Mouse (Mus musculus): ENCODE measurements around the gene Ip6k1.

Gene Ip6k1

DNA sequence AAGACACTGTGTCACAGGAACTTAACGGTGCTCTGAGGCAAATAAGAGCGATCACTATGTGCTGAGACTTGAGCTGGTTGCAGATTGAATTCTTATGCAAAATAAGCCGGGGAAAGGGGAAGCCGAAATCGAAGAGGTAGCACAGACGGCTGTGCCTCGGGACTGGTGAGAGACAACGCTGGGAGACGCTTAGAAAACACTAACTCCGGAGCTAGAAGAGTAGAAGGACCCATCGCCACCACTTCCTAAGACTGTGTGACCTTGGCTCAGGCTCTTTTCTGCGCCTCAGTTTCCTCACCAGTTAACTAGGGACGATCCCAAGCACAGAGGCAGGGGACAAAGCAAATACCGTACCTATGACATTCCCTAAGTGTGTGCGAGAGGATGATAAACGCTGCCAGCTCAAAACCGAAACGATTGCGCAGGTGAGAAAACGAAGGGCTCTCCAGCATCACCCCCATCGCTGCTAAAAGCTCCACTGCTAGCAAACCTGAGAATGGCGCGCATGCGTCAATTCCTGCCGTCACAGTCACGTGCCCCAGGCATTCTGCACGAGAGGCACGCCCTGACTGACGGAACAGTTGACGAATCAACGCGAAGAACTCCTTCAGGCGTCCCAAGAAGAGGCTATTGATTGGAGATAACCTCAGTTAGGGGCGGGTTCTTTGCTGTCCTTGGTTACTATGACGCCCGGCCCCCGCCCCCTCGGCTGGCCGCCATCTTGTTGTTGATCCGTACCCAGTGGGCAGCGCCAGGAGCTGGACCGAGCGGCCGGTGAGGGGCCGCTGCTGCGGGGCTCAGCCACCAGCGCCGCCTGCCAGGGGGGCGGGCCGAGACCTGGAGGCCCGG, at the start of gene Ip6k1:
Gene Ip6k1 (plus strand): TSS at position 580 of the 849 bp plus-strand sequence.
- in situ Hi-C loops (cut with MboI, MseI): no loop called here

DNA sequence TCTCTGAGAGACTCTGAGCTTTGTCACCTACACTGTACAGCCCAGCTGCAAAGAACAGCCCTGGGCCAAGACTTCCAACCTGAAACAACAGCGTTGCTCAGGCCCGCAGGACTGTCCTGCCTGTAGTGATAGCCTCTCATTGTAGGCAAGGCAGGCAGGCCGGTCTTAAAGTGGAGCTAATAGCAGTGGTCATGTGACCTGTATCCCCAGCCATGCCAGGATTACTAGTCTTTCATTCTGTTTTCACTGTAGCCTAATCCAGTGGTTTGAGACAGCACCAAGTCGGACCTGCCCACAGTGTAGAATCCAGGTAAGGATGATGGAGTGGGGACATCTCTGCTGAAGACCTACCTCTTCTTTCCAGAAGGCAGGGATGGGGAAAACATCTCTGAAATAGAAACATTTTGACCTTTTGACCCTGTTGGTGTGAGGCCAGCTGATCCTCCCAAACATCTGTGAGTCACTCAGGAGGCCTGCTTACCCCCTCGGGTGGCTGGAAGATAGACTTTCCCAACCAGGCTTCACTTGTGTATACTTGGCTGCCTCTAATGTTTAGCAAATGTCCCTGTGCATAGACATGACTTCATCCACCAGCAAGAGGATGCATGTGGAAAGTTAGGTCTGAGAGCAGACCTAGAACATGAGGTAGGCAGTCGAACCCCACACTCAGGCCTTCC, 46.5 kb upstream of the Ip6k1 start:
- in situ Hi-C loops (cut with MboI, MseI): no loop called here

GRCm38 (mm10) chr9:107957141-107957540, 45.2 kb upstream of the Ip6k1 start:
- in situ Hi-C loops (cut with MboI, MseI): no loop called here

DNA sequence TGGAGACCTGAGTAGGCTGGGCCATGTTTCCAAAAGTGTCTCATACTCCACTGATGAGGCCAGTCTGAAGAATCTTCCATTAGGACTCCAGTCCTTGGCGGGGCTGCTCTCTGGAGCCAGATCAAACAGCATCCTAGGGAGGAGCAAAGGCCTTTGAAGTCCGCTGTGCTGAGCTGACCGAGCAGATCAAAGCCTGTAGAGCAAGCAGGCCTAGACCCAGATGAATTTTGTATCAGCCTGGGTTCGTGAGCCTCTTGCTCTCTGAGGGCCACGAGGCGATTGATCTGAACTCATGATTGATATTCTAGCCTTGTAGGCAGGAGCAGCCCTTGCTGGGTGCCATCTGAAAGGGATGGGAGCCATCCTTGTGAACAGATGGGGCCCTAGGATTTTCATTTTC, 42.4 kb upstream of the Ip6k1 start:
- in situ Hi-C loops (cut with MboI, MseI): loop anchor here (5.0 kb wide), 1 partner anchor 107 kb away; no protein-coding TSS in a partner anchor

DNA sequence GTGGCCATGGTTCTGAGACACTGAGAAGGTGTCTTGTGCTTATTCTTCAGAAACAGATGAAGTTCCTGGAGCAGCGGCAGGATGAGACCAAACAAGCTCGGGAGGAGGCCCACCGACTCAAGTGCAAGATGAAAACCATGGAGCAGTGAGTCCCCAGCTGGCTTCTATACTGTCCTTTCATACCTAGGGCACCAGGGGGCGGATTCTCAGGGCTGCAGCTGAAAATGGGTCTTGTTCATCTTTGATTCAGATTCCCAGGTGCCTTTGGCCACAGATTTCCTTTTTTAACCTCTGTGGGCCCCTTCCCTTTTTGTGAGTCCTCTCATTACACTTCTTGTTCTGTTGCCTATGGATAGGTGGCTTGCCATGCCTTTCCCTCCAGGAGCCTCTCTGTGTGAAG, 41.4 kb upstream of the Ip6k1 start:
- in situ Hi-C loops (cut with MboI, MseI): loop anchor here (5.0 kb wide), 1 partner anchor 106 kb away; no protein-coding TSS in a partner anchor

DNA sequence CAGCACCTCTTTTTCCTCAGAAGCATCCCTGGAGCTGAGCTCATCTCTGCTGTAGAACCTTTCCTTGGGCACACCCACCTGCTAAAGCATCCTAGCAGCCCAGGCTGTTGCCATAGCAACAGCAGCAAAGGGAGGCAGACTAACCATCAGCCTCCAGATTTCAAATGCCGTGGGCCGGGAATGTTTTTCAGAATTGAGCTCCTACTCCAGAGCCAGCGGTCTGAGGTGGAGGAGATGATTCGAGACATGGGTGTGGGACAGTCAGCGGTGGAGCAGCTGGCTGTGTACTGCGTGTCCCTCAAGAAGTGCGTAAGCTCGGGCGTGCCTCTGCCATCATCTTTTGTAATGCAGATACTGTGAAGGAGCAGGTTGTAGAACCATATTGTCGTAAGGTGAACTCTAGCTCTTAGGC, 40.9 kb upstream of the Ip6k1 start:
- in situ Hi-C loops (cut with MboI, MseI): loop anchor here (5.0 kb wide), 1 partner anchor 106 kb away; no protein-coding TSS in a partner anchor

- in situ Hi-C loops (cut with MboI, MseI): loop anchor here (5.0 kb wide), 1 partner anchor 105 kb away; no protein-coding TSS in a partner anchor
Measured at GRCm38 (mm10) chr9:107961881-107962280, 40.4 kb upstream of the Ip6k1 start.

DNA sequence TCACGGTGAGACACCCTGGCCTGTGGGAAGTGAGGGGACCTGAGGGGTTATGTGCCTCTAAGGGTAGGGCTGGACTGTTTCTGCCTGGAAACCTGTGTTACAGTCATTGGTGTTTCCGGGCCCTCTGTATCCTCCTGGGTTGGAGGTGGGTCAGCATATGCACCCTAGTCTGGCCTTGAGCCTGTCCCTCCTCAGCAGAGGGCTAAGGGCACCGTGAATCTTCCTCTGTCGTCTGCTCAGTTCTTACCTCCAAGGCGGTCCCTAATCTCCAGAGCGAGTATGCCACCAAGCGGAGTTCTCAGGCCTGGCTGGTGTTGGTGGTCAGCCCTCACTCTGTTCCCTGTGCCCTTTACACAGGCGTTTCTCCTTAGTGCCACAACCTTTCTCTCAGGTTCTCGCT, 39.4 kb upstream of the Ip6k1 start:
- in situ Hi-C loops (cut with MboI, MseI): loop anchor here (5.0 kb wide), 1 partner anchor 104 kb away; no protein-coding TSS in a partner anchor

GRCm38 (mm10) chr9:107963700-107964099, 38.6 kb upstream of the Ip6k1 start:
- in situ Hi-C loops (cut with MboI, MseI): loop anchor here (5.0 kb wide), 1 partner anchor 104 kb away; no protein-coding TSS in a partner anchor

DNA sequence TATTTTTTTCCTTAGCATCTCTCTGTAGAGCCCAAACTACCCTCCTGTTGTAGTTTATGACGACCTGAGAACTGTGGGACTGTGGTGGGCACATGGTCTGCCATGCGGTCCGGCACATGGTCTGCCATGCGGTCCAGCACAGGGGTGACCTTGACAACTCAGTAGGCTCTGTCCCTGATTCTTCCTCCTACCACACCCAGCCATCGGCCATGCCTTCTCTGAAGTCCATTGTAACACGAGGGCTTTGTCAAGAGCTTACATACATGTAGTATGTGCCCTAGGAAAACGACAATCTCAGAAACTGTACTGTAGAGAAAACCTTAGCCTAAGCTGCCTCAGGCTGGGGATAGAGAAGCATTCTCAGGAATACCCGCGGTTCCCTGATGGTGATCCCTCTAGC, 37.6 kb upstream of the Ip6k1 start:
- in situ Hi-C loops (cut with MboI, MseI): loop anchor here (5.0 kb wide), 1 partner anchor 103 kb away; no protein-coding TSS in a partner anchor

- in situ Hi-C loops (cut with MboI, MseI): no loop called here
Measured at GRCm38 (mm10) chr9:107966676-107967075, 35.6 kb upstream of the Ip6k1 start.

DNA sequence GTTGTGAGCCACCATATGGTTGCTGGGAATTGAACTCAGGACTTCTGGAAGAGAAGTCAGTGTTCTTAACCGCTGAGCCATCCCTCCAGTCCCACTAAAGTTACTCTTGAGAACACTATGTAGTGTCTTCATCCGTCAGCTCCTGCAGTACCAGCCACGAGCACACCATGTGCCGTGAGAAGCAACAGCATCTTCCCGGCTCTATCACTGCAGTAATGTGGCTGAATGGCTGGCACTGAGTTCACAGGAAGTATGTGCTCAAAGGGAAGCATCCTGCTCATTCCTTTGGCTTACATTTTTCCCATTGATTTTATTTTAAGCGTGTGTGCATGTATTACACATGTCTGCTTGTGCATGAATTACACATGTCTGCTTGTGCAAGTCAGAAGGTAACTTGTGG, 34.9 kb upstream of the Ip6k1 start:
- in situ Hi-C loops (cut with MboI, MseI): no loop called here

DNA sequence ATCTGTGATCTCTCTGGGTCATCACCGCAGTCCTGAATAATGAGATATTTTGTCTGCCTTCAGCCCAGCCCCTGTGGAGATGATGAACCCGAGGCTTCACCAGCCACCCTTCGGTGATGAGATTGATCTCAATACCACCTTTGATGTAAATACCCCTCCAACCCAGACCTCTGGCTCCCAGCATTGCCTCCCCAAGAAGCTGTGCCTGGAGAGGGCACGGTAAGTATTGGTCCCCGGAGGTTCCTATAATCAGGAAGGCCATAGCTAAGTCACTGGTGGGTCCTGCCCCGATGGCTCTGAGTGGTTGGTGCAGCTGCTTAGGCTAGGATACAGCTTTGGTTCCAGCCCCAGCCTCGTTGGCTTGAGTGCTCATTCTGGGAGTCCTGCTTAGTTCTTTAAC, 33.8 kb upstream of the Ip6k1 start:
- in situ Hi-C loops (cut with MboI, MseI): no loop called here

DNA sequence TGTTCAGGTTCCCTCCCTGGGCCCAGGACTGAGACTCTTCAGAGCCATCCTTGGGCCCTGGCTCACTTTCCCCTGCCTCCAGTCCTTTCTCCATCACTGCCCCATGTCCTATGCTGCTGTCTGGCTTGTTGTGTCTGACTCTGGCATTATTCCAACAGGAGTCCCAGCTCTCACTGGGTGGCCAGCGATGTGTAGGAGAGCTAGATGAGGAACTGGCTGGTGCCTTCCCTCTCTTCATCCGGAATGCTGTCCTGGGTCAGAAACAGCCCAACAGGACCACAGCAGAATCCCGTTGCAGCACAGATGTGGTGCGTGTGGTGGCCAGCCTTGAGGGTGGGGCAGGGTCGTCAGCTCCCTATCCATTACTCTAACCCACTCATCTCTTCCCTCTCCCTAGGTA, 32.0 kb upstream of the Ip6k1 start:
- in situ Hi-C loops (cut with MboI, MseI): no loop called here

- in situ Hi-C loops (cut with MboI, MseI): no loop called here
Measured at GRCm38 (mm10) chr9:107971690-107972541, 30.4 kb upstream of the Ip6k1 start.

- in situ Hi-C loops (cut with MboI, MseI): no loop called here
Measured at GRCm38 (mm10) chr9:107974491-107975171, 27.7 kb upstream of the Ip6k1 start.

- in situ Hi-C loops (cut with MboI, MseI): no loop called here
Measured at GRCm38 (mm10) chr9:107975399-107976386, 26.6 kb upstream of the Ip6k1 start, which contains the start of gene Uba7. TSS of gene Uba7 (plus strand) at chr9:107975505.

DNA sequence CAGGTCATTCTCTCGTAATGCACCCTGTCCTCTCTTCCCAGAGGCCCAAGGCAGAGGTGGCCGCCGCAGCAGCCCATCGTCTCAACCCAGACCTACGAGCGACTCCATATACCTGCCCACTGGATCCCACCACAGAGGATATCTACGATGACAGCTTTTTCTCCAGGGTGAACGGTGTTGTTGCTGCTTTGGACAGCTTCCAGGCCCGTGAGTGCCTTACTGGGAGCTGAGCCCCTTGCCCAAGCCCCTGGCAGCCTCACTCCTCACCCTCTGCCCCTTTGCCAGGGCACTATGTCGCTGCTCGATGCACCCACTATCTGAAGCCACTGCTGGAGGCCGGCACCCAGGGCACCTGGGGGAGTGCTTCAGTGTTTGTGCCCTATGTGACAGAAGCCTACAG, 23.5 kb upstream of the Ip6k1 start:
- in situ Hi-C loops (cut with MboI, MseI): no loop called here

- in situ Hi-C loops (cut with MboI, MseI): no loop called here
Measured at GRCm38 (mm10) chr9:107981684-107982605, 20.4 kb upstream of the Ip6k1 start.
